Mouse (Mus musculus): ENCODE data around the gene Gskip.

Gene Gskip

DNA sequence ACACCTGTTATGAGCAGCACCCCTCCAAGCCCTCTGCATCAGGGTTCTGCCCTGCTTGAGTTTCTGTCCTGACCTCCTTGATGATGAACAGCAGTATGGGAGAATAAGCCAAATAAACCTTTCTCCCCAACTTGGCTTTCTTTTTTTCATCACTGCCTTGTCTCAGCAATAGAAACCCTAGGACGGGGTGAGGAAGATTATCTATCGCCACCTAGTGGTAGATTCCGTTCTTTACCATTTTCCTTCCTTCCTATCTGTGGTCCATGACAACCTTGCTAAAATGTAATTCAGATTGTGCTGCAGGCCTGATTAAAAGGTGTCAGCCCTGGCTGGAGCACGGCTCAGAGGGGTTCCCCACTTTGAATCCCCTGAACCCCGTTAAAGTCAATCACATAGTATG, 38.0 kb downstream of the Gskip start:
- peak; percentile 74 for DNase-seq (ENCODE audit: low read depth, low spot score)

DNA sequence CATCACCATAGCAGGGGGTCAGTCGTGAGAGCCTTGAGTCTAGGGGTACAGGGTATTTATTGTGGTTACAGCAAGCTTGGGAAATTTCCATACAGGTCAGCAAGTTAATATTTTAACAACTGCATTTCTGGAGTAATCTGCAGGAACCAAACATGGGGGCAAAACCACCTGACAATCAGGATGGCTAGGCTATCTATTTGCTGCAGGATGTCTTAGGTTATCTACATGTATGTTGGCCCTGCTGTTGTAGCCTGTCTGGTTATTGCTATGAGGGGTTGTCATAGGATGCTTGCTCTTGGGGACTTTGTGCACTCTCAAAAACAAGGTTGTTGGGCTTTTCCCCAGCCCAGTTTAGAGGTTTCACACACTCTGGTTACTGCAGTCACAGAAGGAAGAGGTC, 40.0 kb downstream of the Gskip start:
- DNase-seq (ENCODE audit: low read depth, low spot score) = no peak

DNA sequence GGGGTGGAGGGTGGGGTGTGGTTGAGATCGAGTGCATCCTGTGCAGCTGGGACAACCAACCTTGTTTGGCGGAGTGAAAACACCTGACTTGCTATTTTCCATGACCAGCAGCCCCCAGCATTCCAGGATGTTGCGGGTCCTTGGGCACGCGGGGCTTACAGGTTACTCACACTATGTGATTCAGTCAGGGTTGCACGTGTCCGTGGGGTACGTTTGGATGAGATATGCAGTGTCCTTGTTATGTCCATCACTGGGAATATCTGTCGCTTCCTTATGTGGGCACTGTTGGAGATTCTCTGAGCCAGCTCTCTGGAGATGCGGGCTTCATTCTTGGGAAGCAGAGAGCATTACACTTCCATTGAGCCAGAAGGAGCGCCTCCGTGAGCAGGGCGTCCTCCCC, 41.1 kb downstream of the Gskip start:
- DNase-seq (ENCODE audit: low read depth, low spot score) = no peak

DNA sequence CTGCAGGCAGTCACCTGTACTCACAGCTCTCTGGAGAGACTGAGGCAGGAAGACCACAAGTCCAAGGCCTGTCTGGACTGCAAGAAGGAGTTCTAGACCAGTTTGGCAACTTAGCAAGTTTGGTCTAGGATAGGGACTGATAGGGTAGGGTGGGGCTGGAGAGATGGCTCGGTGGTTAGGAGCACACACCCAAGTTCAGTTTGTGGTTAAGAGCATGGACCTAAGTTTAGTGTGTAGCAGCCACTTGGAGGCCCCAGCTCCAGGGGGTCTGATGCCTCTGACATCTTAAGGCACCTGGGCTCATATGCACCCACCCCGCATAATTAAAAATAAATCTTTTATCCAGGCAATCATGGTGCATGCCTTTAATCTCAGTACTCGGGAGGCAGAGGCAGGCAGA, 42.6 kb downstream of the Gskip start:
- no peak for DNase-seq (ENCODE audit: low read depth, low spot score)

DNA sequence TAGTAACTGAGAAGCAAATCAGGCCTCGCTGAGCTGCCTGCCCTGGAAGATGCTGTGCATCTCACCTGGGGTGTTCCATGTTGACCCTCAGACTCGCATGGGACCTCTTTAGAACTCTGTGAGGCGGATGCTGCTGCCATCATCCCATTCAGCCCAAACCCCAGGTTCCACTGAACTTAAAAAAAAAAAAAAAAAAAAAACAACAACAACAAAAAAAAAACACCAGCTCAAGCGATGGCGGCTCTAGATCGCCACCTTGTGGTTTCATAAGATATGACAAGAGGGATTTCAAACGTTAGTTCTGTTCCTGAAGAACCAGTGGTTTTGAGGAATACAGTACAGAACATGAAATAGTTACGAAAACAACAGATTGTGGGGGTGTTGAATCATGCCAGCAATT, 43.3 kb downstream of the Gskip start:
- DNase-seq (ENCODE audit: low read depth, low spot score) = peak; percentile 72

DNA sequence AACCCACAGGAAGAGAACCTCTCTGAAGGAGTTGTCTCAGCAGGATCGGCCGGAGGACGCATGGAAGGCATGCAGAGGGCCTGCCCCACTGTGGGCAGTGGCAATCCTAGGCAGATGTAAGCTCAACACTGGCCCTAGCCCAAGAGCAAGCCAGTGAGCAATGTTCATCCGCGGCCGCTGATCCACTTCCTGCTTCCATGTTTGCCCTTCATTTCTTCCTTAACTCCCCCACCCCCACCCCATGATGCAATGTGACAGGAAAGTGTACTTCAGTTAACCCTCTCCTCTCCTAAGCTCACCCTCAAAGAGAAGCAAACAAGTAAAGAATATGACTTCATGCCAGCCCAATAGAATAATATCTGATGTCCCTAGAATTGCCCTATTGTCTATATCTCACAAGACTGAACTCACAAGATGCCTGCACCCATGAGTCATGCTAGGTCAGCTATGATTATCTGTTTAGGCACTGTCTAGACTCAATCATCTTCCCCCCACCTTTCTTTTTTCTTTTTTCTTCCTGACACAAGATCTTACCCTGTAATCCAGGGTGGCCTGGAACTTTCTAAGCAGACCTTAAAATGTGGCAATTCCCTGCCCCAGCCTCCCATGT, 46.3 kb downstream of the Gskip start:
- no peak for DNase-seq (ENCODE audit: low read depth, low spot score)

DNA sequence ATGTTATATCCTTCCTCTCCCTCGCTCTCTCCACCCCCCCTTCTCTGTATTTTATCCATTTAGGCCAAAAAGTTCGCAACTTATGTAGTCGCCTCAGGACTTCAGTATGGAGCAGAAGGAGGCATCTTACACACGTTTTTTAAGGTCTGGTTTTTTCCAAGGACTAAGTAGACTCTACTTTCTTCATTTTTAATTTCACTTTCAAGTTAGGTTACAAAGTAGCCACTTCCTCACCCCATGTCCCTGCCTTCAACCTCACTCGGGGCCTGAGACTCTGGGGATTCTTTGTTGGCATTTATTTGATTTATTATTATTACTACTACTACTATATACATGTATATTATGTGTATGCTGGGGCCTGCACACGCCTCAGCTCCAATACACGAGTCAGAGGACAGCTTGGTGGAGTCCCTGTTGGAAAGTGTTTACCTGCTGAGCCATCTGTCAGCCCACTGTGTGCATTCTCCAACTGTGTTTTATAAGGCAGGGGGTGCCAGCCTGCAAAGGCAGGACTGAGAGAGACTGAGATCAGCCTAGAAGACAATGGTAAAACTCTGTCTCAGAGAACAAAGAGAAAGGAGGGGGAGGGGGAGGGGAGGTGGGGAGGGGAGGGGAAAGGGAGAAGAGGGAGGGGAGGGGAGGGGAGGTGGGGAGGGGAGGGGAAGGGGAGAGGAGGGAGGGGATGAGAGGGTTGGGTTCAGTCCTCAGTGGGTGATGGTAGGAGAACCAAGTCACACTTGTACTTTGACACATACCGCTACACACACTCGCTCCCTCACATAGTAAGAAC, 48.9 kb downstream of the Gskip start:
- DNase-seq (ENCODE audit: low read depth, low spot score) = no peak

DNA sequence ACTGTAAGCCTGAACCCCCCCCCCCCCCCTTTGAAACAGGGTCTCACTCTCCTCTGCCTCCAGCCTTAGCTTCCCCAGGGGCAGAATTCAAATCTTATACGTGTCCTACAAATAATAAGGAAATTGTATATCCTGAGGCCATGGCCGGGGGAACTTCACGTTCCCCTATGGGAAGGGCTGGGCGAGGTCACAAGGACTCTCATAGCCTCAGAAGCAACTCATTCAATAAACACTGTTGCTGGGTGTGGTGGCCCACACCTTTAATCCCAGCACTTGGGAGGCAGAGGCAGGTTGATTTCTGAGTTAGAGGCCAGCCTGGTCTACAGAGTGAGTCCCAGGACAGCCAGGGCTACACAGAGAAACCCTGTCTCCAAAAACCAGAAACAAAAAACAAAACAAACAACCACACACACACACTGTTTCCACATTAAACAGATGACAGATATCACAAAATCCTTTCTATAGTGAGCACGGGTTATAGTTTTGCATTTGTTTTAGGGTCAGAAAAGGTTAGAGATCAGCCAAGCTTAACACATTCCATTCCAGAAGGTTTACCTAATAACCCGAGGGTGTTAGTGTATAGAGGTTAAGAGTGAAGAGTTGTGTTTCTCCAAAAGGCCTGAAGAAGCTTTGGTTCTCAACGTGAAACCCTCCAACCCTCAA, 50.7 kb downstream of the Gskip start:
- no peak for DNase-seq (ENCODE audit: low read depth, low spot score)

DNA sequence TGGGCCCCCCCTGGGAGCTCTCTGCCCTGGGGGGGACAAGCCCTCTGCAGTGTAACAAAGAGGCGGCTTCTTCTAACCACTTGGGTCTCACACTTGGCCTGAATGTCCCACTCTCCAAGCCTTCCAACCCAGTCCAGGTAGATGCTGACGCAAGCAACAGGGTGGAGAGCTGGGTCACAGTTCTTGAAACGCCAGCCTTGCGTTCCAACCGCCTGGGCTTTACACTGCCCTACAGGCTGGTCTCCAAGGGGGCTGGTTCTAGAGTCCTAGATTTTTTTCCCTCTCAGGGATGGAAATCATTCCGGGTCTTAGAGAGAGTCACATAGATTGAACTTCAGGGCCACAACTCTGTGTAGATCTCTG, 51.2 kb downstream of the Gskip start:
- DNase-seq (ENCODE audit: low read depth, low spot score) = no peak

DNA sequence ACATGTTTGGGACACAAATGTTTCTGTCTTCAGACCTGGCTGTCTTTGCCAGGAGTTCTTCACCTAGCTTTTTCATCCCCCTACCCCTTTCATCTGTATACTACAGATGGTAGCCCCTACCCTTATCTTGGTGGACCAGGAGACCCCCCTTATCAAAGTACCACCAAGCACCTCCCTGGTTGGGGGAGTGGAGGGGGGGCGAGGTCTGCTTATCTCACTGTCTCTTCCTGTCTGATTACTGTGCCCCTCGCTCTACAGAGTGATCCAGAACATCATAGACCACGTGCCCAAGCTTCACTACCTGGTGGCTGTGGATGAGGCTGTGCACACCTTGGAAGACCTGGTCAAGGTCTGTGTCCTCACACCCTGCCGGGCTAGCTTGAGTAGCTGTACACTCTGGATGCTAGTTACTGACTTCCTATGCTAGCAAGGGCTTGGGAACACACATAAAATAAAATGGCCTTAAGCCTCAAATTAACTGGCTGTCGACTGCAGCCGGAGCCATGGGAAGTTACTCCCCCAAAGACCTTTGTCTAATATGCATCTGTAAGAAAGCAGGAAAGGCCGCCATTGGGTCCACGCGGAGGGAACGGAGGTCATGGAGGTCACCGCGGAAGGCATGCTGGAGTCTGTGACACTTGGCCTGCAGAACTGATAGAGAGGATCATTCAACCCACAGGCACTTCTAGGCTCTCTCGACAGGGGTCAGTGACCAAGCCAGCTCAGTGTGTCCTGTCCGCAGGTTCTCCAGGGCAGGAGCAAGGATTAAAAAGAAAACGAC, 53.9 kb downstream of the Gskip start:
- DNase-seq (ENCODE audit: low read depth, low spot score) = no peak

DNA sequence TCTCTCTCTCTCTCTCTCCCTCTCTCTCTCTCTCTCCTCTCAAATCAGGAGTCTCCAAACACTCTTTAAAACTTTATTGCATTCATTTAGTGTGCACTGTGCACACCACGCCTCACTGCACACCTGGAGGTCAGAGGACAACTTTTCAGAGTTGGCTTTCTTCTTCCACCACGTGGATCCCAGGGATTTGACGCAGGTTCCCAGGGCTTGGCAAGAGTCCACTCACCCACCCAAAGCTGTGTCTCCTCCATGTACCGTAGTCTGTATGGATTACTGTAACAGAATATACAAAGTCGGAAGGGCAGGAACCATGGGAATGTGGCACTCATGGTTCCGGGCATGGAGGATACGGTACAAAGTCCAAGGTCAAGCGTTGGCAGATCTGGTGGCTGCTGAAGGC, 55.0 kb downstream of the Gskip start:
- DNase-seq (ENCODE audit: low read depth, low spot score) = no peak

DNA sequence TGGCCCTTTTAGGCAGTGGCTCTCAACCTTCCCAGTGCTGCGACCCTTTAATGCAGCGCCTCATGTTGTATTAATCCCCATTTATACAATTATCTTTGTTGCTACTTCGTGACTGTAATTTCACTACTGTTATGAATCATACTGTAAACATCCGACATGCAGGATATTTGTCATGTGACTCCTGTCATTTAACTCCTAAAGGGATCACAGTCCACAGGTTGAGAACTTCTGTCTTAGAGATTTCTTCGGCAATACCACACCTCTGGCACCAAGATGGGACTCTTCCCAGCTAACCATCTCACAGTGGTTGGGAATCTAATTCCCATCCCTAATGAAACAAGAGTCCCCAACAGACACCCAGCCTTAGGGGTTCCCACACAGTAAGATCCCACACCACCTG, 63.5 kb downstream of the Gskip start:
- no peak for DNase-seq (ENCODE audit: low read depth, low spot score)
